Mouse (Mus musculus) MEL (cell line): Measurements from ENCODE around the gene Snx3. TPM values are rescaled to one million over a fixed set of nuclear protein-coding genes. Genes with fewer than 3 reads are reported as not detected.
A peak's percentile ranks its signal among the peaks of the same experiment; 100 is the strongest.

Source experiments
- DNase-seq: peaks from one replicate; pipeline ENCODE4 v3.0.0; 2011; ENCODE audit warnings: low read depth, low spot score
- H3K27ac ChIP-seq: 2 replicates; pipeline ENCODE4 v1.5.1; 2012; ENCODE audit warnings: low read depth, mild to moderate bottlenecking, control low read depth, low read length, moderate library complexity; ENCODE audit not compliant: control insufficient read depth
- H3K27me3 ChIP-seq, 2 experiments: fragments of 150-350 bp in 1 of 2; sonication (generic) in 1 of 2; 2 replicates each; pipeline ENCODE4 v1.6.1; 2012; ENCODE audit warnings: low read length in 2 of 2, mild to moderate bottlenecking in 2 of 2, improper control_type of control experiment in 1 of 2, moderate library complexity in 1 of 2; ENCODE audit not compliant: insufficient read depth in 2 of 2, control insufficient read depth in 1 of 2
- H3K36me3 ChIP-seq, 2 experiments: 2 replicates each; pipeline ENCODE4 v1.6.1; 2012 to 2014; ENCODE audit warnings: low read length in 2 of 2, improper control_type of control experiment in 1 of 2, inconsistent platforms in 1 of 2, mild to moderate bottlenecking in 1 of 2; ENCODE audit not compliant: insufficient read depth in 2 of 2, control insufficient read depth in 1 of 2
- H3K4me1 ChIP-seq, 2 experiments: fragments of 150-350 bp in 1 of 2; sonication (generic) in 1 of 2; 2 replicates each; pipeline ENCODE4 v1.6.1; 2012; ENCODE audit warnings: low read length in 2 of 2, improper control_type of control experiment in 1 of 2, mild to moderate bottlenecking in 1 of 2; ENCODE audit not compliant: insufficient read depth in 2 of 2, control insufficient read depth in 1 of 2
- H3K4me3 ChIP-seq, 2 experiments: fragments of 150-350 bp in 1 of 2; sonication (generic) in 1 of 2; 2 replicates each; pipeline ENCODE4 v1.5.1; 2012; ENCODE audit warnings: low read depth in 2 of 2, low read length in 2 of 2, mild to moderate bottlenecking in 2 of 2, moderate library complexity in 2 of 2, control low read depth in 1 of 2, improper control_type of control experiment in 1 of 2; ENCODE audit not compliant: control insufficient read depth in 1 of 2, insufficient read depth in 1 of 2
- H3K79me2 ChIP-seq: 2 replicates; pipeline ENCODE4 v1.6.1; 2012; ENCODE audit warnings: mild to moderate bottlenecking, low read length, moderate library complexity; ENCODE audit not compliant: control insufficient read depth, poor library complexity, insufficient read depth
- H3K9ac ChIP-seq: 2 replicates; pipeline ENCODE4 v1.6.1; 2012; ENCODE audit warnings: low read depth, mild to moderate bottlenecking, control low read depth, low read length, moderate library complexity; ENCODE audit not compliant: control insufficient read depth, poor library complexity, severe bottlenecking
- H3K9me3 ChIP-seq: fragments of 150-350 bp; sonication (generic); replicated peaks from 2 replicates; pipeline ENCODE4 v1.6.1; 2012; ENCODE audit warnings: mild to moderate bottlenecking, low read length, improper control_type of control experiment, moderate library complexity; ENCODE audit not compliant: insufficient read depth
- BHLHE40 ChIP-seq: IDR thresholded peaks from 2 replicates; pipeline ENCODE4 v1.6.1; 2012; ENCODE audit warnings: low read depth, mild to moderate bottlenecking, inconsistent platforms, low read length, improper control_type of control experiment, borderline replicate concordance
- CHD1 ChIP-seq: IDR thresholded peaks from 2 replicates; pipeline ENCODE4 v1.6.1; 2012; ENCODE audit warnings: low read depth, mild to moderate bottlenecking, inconsistent platforms, low read length, improper control_type of control experiment
- ELF1 ChIP-seq: IDR thresholded peaks from 2 replicates; pipeline ENCODE4 v1.6.1; 2014; ENCODE audit warnings: low read depth, mild to moderate bottlenecking, inconsistent platforms, low read length, improper control_type of control experiment, moderate library complexity
- EP300 ChIP-seq, 2 experiments: IDR thresholded peaks; 2 replicates each; pipeline ENCODE4 v1.6.1; 2011; ENCODE audit warnings: improper control_type of control experiment in 2 of 2, low read length in 2 of 2, low read depth in 1 of 2, mild to moderate bottlenecking in 1 of 2
- ETS1 ChIP-seq: IDR thresholded peaks from 2 replicates; pipeline ENCODE4 v1.6.1; 2012; ENCODE audit warnings: low read depth, mild to moderate bottlenecking, inconsistent platforms, low read length, improper control_type of control experiment, moderate library complexity
- GABPA ChIP-seq: IDR thresholded peaks from 2 replicates; pipeline ENCODE4 v1.6.1; 2012; ENCODE audit warnings: low read depth, mild to moderate bottlenecking, inconsistent platforms, low read length, improper control_type of control experiment, moderate library complexity
- GATA1 ChIP-seq: IDR thresholded peaks from 2 replicates; pipeline ENCODE4 v1.6.1; 2011; ENCODE audit warnings: low read depth, low read length, improper control_type of control experiment
- HCFC1 ChIP-seq: IDR thresholded peaks from 2 replicates; pipeline ENCODE4 v1.6.1; 2012; ENCODE audit warnings: low read depth, mild to moderate bottlenecking, inconsistent platforms, low read length, improper control_type of control experiment, moderate library complexity
- JUND ChIP-seq: IDR thresholded peaks from 2 replicates; pipeline ENCODE4 v1.6.1; 2011; ENCODE audit warnings: low read depth, mild to moderate bottlenecking, improper control_type of control experiment, low read length
- KAT2A ChIP-seq: conservative IDR thresholded peaks from 2 replicates; pipeline ENCODE4 v1.6.1; 2012; ENCODE audit warnings: low read depth, low read length, improper control_type of control experiment, inconsistent platforms
- MAFK ChIP-seq: IDR thresholded peaks from 2 replicates; pipeline ENCODE4 v1.6.1; 2011; ENCODE audit warnings: low read depth, mild to moderate bottlenecking, low read length, improper control_type of control experiment, borderline replicate concordance
- MAX ChIP-seq: IDR thresholded peaks from 2 replicates; pipeline ENCODE4 v1.6.1; 2011; ENCODE audit warnings: low read length, improper control_type of control experiment
- MAZ ChIP-seq: IDR thresholded peaks from 2 replicates; pipeline ENCODE4 v1.6.1; 2012; ENCODE audit warnings: low read depth, mild to moderate bottlenecking, inconsistent platforms, low read length, improper control_type of control experiment
- MEF2A ChIP-seq: IDR thresholded peaks from 2 replicates; pipeline ENCODE4 v1.6.1; 2014; ENCODE audit warnings: low read depth, mild to moderate bottlenecking, inconsistent platforms, low read length, improper control_type of control experiment; ENCODE audit not compliant: poor library complexity, insufficient replicate concordance, severe bottlenecking; ENCODE audit errors: extremely low read depth
- MXI1 ChIP-seq: IDR thresholded peaks from 2 replicates; pipeline ENCODE4 v1.6.1; 2011; ENCODE audit warnings: mild to moderate bottlenecking, low read depth, low read length, improper control_type of control experiment
- MYB ChIP-seq: IDR thresholded peaks from 2 replicates; pipeline ENCODE4 v1.6.1; 2011; ENCODE audit warnings: mild to moderate bottlenecking, low read depth, low read length, improper control_type of control experiment
- MYC ChIP-seq: IDR thresholded peaks from 2 replicates; pipeline ENCODE4 v1.6.1; 2011; ENCODE audit warnings: low read depth, mild to moderate bottlenecking, low read length, improper control_type of control experiment, moderate library complexity
- NELFE ChIP-seq: IDR thresholded peaks from 2 replicates; pipeline ENCODE4 v1.6.1; 2011; ENCODE audit warnings: low read depth, low read length, improper control_type of control experiment
- NRF1 ChIP-seq: IDR thresholded peaks from 2 replicates; pipeline ENCODE4 v1.6.1; 2014; ENCODE audit warnings: low read depth, mild to moderate bottlenecking, inconsistent platforms, low read length, improper control_type of control experiment, moderate library complexity; ENCODE audit not compliant: poor library complexity, insufficient read depth, severe bottlenecking
- POLR2A ChIP-seq, 2 experiments: IDR thresholded peaks; 2 replicates each; pipeline ENCODE4 v1.6.1; 2011 to 2012; ENCODE audit warnings: low read length in 2 of 2, mild to moderate bottlenecking in 2 of 2, control low read depth in 1 of 2, improper control_type of control experiment in 1 of 2, low read depth in 1 of 2, moderate library complexity in 1 of 2; ENCODE audit not compliant: control insufficient read depth in 1 of 2, insufficient read depth in 1 of 2, poor library complexity in 1 of 2
- POLR2AphosphoS2 ChIP-seq: IDR thresholded peaks from 2 replicates; pipeline ENCODE4 v1.6.1; 2011; ENCODE audit warnings: low read length, improper control_type of control experiment
- POLR2AphosphoS5 ChIP-seq: IDR thresholded peaks from 2 replicates; pipeline ENCODE4 v1.6.1; 2012; ENCODE audit warnings: low read depth, borderline replicate concordance, mild to moderate bottlenecking, inconsistent platforms, low read length, moderate library complexity, mixed read lengths
- RAD21 ChIP-seq: IDR thresholded peaks from 2 replicates; pipeline ENCODE4 v1.6.1; 2011; ENCODE audit warnings: mild to moderate bottlenecking, low read depth, low read length, improper control_type of control experiment
- RCOR1 ChIP-seq: IDR thresholded peaks from 2 replicates; pipeline ENCODE4 v1.6.1; 2012; ENCODE audit warnings: low read depth, mild to moderate bottlenecking, inconsistent platforms, low read length, improper control_type of control experiment
- SIN3A ChIP-seq: IDR thresholded peaks from 2 replicates; pipeline ENCODE4 v1.6.1; 2012; ENCODE audit warnings: low read length, improper control_type of control experiment, inconsistent platforms
- SMC3 ChIP-seq: IDR thresholded peaks from 2 replicates; pipeline ENCODE4 v1.6.1; 2011; ENCODE audit warnings: low read depth, low read length, improper control_type of control experiment
- TAL1 ChIP-seq: IDR thresholded peaks from 2 replicates; pipeline ENCODE4 v1.6.1; 2012; ENCODE audit warnings: mild to moderate bottlenecking, inconsistent platforms, low read length, moderate library complexity, mixed read lengths
- TBP ChIP-seq: IDR thresholded peaks from 2 replicates; pipeline ENCODE4 v1.8.0; 2011; ENCODE audit warnings: low read depth, low read length, improper control_type of control experiment
- TCF12 ChIP-seq: IDR thresholded peaks from 2 replicates; pipeline ENCODE4 v1.6.1; 2014; ENCODE audit warnings: low read depth, mild to moderate bottlenecking, inconsistent platforms, low read length, improper control_type of control experiment, moderate library complexity
- UBTF ChIP-seq: IDR thresholded peaks from 2 replicates; pipeline ENCODE4 v1.6.1; 2012; ENCODE audit warnings: low read depth, mild to moderate bottlenecking, inconsistent platforms, low read length, improper control_type of control experiment, moderate library complexity, borderline replicate concordance; ENCODE audit not compliant: insufficient read depth
- USF1 ChIP-seq: IDR thresholded peaks from 2 replicates; pipeline ENCODE4 v1.6.1; 2014; ENCODE audit warnings: low read depth, mild to moderate bottlenecking, inconsistent platforms, low read length, improper control_type of control experiment, moderate library complexity
- ZC3H11A ChIP-seq: IDR thresholded peaks from 2 replicates; pipeline ENCODE4 v1.6.1; 2012; ENCODE audit warnings: low read depth, mild to moderate bottlenecking, inconsistent platforms, low read length, improper control_type of control experiment
- ZKSCAN1 ChIP-seq: IDR thresholded peaks from 2 replicates; pipeline ENCODE4 v1.6.1; 2012; ENCODE audit warnings: low read depth, mild to moderate bottlenecking, inconsistent platforms, low read length, improper control_type of control experiment, moderate library complexity
- ZMIZ1 ChIP-seq: IDR thresholded peaks from 2 replicates; pipeline ENCODE4 v1.6.1; 2012; ENCODE audit warnings: low read depth, mild to moderate bottlenecking, inconsistent platforms, low read length, improper control_type of control experiment, moderate library complexity
- ZNF384 ChIP-seq: IDR thresholded peaks from 2 replicates; pipeline ENCODE4 v1.6.1; 2012; ENCODE audit warnings: low read depth, mild to moderate bottlenecking, inconsistent platforms, low read length, improper control_type of control experiment
- polyA plus RNA-seq, 2 experiments: library from polyadenylated mRNA; stranded (reverse) in 1 of 2; unstranded in 1 of 2; fragments of >175 nt in 1 of 2; fragments of >200 nt in 1 of 2; gene quantifications; 2 replicates each; pipeline versions ENCODE4 v1.2.1 to v1.2.4; 2012; ENCODE audit warnings: low replicate concordance in 2 of 2, low read depth in 1 of 2; ENCODE audit not compliant: insufficient read length in 2 of 2, insufficient read depth in 1 of 2, missing spikeins in 1 of 2
- total RNA-seq: library from RNA; depleted of rRNA; stranded (reverse); fragments of 300-350 nt; gene quantifications from 2 replicates; pipeline ENCODE4 v1.2.3, GENCODE M21; 2012; rRNA removed

The Snx3 gene
- total RNA-seq (107 TPM in 2 replicates), polyA plus RNA-seq (100 to 1,000 TPM in 1 of 2 experiments, not detected in 1; 320 TPM)

DNA sequence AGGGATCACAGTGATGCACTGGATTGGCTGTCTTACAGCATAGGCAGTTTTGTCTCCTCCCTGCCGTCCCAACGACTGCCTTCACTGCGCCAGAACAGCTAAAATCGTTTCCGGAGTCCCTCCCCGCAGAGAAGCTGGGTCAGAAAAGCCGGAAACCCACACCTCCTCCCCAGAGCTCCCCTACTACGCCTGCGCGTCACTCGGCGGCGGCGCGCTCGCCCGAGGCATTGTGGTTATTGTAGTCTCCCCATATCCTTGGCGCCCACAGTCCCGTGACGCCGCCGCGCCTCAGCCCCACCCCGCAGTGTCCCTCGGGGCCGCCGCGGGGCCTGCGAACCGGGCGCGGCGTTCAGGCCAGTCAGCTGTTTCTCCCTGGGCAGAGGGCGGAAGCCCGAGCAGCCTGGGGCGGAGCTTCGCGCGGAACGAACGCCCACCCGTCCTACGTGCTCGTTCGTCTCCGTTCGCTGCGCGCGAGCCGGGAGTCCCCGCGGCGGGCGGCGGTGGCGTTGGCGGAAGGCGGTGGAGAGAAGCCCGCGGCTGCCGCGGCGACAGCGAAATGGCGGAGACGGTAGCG lies at the start of gene Snx3:
Gene Snx3 (plus strand): TSS at position 256 of the 574 bp plus-strand sequence.
- Histone ChIP-seq H3K27ac (peak within 1 kb of the TSS; percentile 94), H3K27me3 (no peaks in the 10 kb centered on the region), H3K4me1 (peaks cover 10 to 18% of the 10 kb centered on the region in 2 experiments; a peak in 3 of 4 replicates), H3K9me3 (no peaks in the 10 kb centered on the region), H3K4me3 (peak within 1 kb of the TSS; percentile 90 to 94), H3K79me2 (peaks cover 33% of the 10 kb centered on the region), H3K36me3 (peaks cover 8 to 31% of the 10 kb centered on the region in 2 experiments), H3K9ac (peak within 1 kb of the TSS; percentile 90)
- peak; percentile 98 for DNase-seq
- TF ChIP-seq POLR2A (IDR thresholded peaks at IDR 0.05; ENCODE audit: control insufficient read depth in 1 of 2, insufficient read depth in 1 of 2, low read depth in 1 of 2, low read length in 2 of 2, poor library complexity in 1 of 2) (peak in 1 of 2 experiments; percentile 64; a peak in 3 of 4 replicates), NELFE (peak; percentile 72), BHLHE40 (peak; percentile 75; the same call in 1 of the 2 replicates), ETS1 (peak; percentile 81), GABPA (no peak), MEF2A (no peak), GATA1 (no peak), RCOR1 (no peak), TCF12 (peak; percentile 23; the same call in 1 of the 2 replicates), RAD21 (no peak), UBTF (no peak; the same call in 1 of the 2 replicates), MYC (no peak), ZNF384 (no peak), MXI1 (no peak; the same call in 1 of the 2 replicates), POLR2AphosphoS5 (no peak), MAX (peak; percentile 26; the same call in 1 of the 2 replicates), HCFC1 (peak; percentile 98), ZKSCAN1 (no peak), ELF1 (peak; percentile 92), JUND (no peak), CHD1 (no peak), SMC3 (no peak), POLR2AphosphoS2 (0 out of 2 replicates have a peak, but pooled peaks have one; percentile 47), MAFK (no peak), ZC3H11A (no peak), TAL1 (no peak), KAT2A (no peak; the same call in 1 of the 2 replicates), SIN3A (peak; percentile 72), MAZ (peak; percentile 79), USF1 (peak; percentile 83), ZMIZ1 (no peak; the same call in none of the 2 replicates), EP300 (IDR thresholded peaks at IDR 0.05; ENCODE audit: low read depth in 1 of 2, low read length in 2 of 2) (0 out of 4 replicates have a peak, but pooled peaks of 1 of the 2 experiments have one; percentile 23), TBP (peak; percentile 31; the same call in 1 of the 2 replicates), NRF1 (peak; percentile 82), MYB (no peak; the same call in 1 of the 2 replicates)
